Mouse (Mus musculus) embryonic fibroblast, embryonic 13.5 days (primary cell): ENCODE data around the gene Gm26602.

Source experiments
- CTCF ChIP-seq: IDR thresholded peaks from 2 replicates; pipeline ENCODE4 v1.5.1; 2011; ENCODE audit warnings: mild to moderate bottlenecking, control low read depth, low read length, moderate library complexity, borderline replicate concordance; ENCODE audit not compliant: insufficient read depth
- POLR2A ChIP-seq: IDR thresholded peaks from 2 replicates; pipeline ENCODE4 v1.6.1; 2011; ENCODE audit warnings: low read depth, mild to moderate bottlenecking, control low read depth, low read length, moderate library complexity

DNA sequence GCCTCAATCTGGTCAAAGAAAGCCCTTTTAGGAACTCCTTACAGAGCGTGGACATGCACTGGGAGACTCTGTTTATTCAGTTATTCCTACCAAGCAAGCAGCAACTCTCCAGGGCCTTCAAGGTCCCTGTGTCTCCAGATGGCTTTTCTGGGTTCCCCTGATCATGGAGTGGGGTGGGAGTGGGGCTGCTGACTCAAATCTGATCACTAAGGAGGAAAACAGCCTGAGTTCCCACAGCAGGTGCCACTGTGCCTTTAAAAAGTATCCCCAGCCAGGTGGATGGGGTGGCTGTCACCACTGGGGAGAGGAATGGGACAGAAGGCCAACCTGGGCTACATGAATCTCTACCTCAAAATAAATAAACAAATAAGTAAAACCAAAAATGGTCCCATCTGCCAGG is 32.3 kb downstream of the Gm26602 start:
- no peak for TF ChIP-seq CTCF
- no peak for TF ChIP-seq POLR2A
